ENCODE assay signal across 19 mouse cellular contexts in the genomic region with DNA sequence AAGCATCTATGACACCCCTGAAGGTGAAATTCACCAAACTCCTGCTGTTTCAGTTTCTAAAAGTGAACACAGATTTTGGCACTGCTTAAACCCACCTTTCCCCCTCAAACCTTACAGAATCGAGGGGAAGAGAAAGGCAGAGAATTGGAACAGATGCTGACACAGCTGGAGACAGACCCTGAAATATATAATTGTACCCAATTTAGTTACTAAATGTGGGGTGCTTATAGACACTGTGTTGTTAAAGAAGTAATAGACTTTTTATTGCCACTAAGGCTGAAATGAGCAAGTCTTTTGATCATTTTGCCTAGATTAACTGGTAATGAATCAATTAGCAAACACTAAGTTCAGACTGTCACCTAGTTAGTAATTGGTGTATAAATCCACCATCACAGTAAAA.
DNase-seq lines count a peak whose midpoint lies in the region; ATAC-seq lines count a peak whose summit lies in the region.
"Had no signal": no experiment of that assay in that cellular context is flagged by ENCODE, and none has a peak within 500 bp of the region (broad histone marks: within the 10 kb centered on the region; RNA-seq: fewer than 3 reads in every experiment).

No protein-coding gene starts in this region.

- H3K4me3 ChIP-seq in hindbrain, embryonic 14.5 days (replicated peaks; ENCODE audit: low read length), result no peak overlapping the region
- no peak overlapping the region for H3K4me3 ChIP-seq in hindbrain, embryonic 12.5 days
- H3K4me3 ChIP-seq in neural tube, embryonic 13.5 days, result no peak overlapping the region
- H3K4me3 ChIP-seq in neural tube, embryonic 14.5 days (ENCODE audit: low read depth, low read length), result no peak overlapping the region
- H3K4me3 ChIP-seq: embryonic facial prominence, embryonic 10.5 days; embryonic facial prominence, embryonic 12.5 days; forebrain, embryonic 13.5 days; forebrain, embryonic 15.5 days had no signal

- ATAC-seq in hindbrain, embryonic 14.5 days (ENCODE audit: low FRiP score), result peak; percentile 40; the same call in 1 of the 2 replicates
- no peak for ATAC-seq in hindbrain, embryonic 12.5 days (ENCODE audit: low FRiP score)
- ATAC-seq in neural tube, embryonic 13.5 days (ENCODE audit: low read depth), result 0 out of 2 replicates have a peak, but pooled peaks have one; percentile 53
- ATAC-seq in neural tube, embryonic 14.5 days (ENCODE audit: low read depth), result peak; percentile 61
- ATAC-seq: forebrain, embryonic 13.5 days; forebrain, embryonic 15.5 days had no signal

- no peaks in the 10 kb centered on the region for H3K9me3 ChIP-seq in hindbrain, embryonic 14.5 days (ENCODE audit: control insufficient read depth, low read length)
- no peaks in the 10 kb centered on the region for H3K9me3 ChIP-seq in hindbrain, embryonic 12.5 days (replicated peaks)
- no peaks in the 10 kb centered on the region for H3K9me3 ChIP-seq in neural tube, embryonic 13.5 days
- no peaks in the 10 kb centered on the region for H3K9me3 ChIP-seq in neural tube, embryonic 14.5 days (ENCODE audit: control insufficient read depth, low read length)
- H3K9me3 ChIP-seq: embryonic facial prominence, embryonic 10.5 days; embryonic facial prominence, embryonic 12.5 days; forebrain, embryonic 13.5 days; forebrain, embryonic 15.5 days had no signal

- H3K9ac ChIP-seq in hindbrain, embryonic 14.5 days, result no peak overlapping the region
- no peak overlapping the region for H3K9ac ChIP-seq in hindbrain, embryonic 12.5 days
- no peak overlapping the region for H3K9ac ChIP-seq in neural tube, embryonic 13.5 days
- no peak overlapping the region for H3K9ac ChIP-seq in neural tube, embryonic 14.5 days (replicated peaks; ENCODE audit: low read depth, low read length)
- H3K9ac ChIP-seq: embryonic facial prominence, embryonic 12.5 days; forebrain, embryonic 13.5 days; forebrain, embryonic 15.5 days had no signal

- no peaks in the 10 kb centered on the region for H3K27me3 ChIP-seq in hindbrain, embryonic 14.5 days (ENCODE audit: control insufficient read depth, insufficient read depth, low read length)
- no peaks in the 10 kb centered on the region for H3K27me3 ChIP-seq in hindbrain, embryonic 12.5 days
- H3K27me3 ChIP-seq in neural tube, embryonic 13.5 days, result no peaks in the 10 kb centered on the region
- no peaks in the 10 kb centered on the region for H3K27me3 ChIP-seq in neural tube, embryonic 14.5 days (ENCODE audit: control insufficient read depth, insufficient read depth, low read length)
- H3K27me3 ChIP-seq: embryonic facial prominence, embryonic 12.5 days; forebrain, embryonic 13.5 days; forebrain, embryonic 15.5 days had no signal

- DNase-seq in hindbrain, embryonic 14.5 days (ENCODE audit: low spot score), result no peak
- DNase-seq in neural tube, embryonic 10.5 days (ENCODE audit: extremely low spot score, low spot score), result no peak
- no peak for DNase-seq in lung, postnatal 14 days
- DNase-seq in B cell, adult 2 months, result no peak
- DNase-seq: adrenal gland, adult 2 months; adrenal gland, postnatal 10 days; adrenal gland, postnatal 25 days; cerebellum, adult 11 months; cerebellum, adult 18-20 months; cerebellum, adult 8-10 months; cerebellum, postnatal 10 days; cerebellum, postnatal 25 days had no signal

- 50% methylated on average over 1 of the region's 1 CpGs for WGBS in hindbrain, embryonic 14.5 days
- WGBS in hindbrain, embryonic 12.5 days, result 64% methylated on average over 1 of the region's 1 CpGs
- WGBS in neural tube, embryonic 13.5 days, result 4% methylated on average over 1 of the region's 1 CpGs
- WGBS in neural tube, embryonic 14.5 days, result 0% methylated on average over 1 of the region's 1 CpGs

- no peak overlapping the region for H3K27ac ChIP-seq in hindbrain, embryonic 14.5 days
- H3K27ac ChIP-seq in hindbrain, embryonic 12.5 days, result no peak overlapping the region
- no peak overlapping the region for H3K27ac ChIP-seq in neural tube, embryonic 13.5 days (replicated peaks)
- H3K27ac ChIP-seq in neural tube, embryonic 14.5 days (ENCODE audit: low read depth, low read length), result no peak overlapping the region
- H3K27ac ChIP-seq: embryonic facial prominence, embryonic 10.5 days; embryonic facial prominence, embryonic 12.5 days; forebrain, embryonic 13.5 days; forebrain, embryonic 15.5 days had no signal

- no peaks in the 10 kb centered on the region for H3K4me1 ChIP-seq in hindbrain, embryonic 14.5 days (replicated peaks; ENCODE audit: control insufficient read depth, insufficient read depth, low read length)
- H3K4me1 ChIP-seq in hindbrain, embryonic 12.5 days, result no peaks in the 10 kb centered on the region
- H3K4me1 ChIP-seq in neural tube, embryonic 13.5 days (replicated peaks), result no peaks in the 10 kb centered on the region
- H3K4me1 ChIP-seq in neural tube, embryonic 14.5 days (ENCODE audit: control insufficient read depth, insufficient read depth, low read length), result no peaks in the 10 kb centered on the region
- H3K4me1 ChIP-seq: embryonic facial prominence, embryonic 10.5 days; embryonic facial prominence, embryonic 12.5 days; forebrain, embryonic 13.5 days; forebrain, embryonic 15.5 days had no signal

- no peak overlapping the region for H3K4me2 ChIP-seq in hindbrain, embryonic 14.5 days (replicated peaks)
- H3K4me2 ChIP-seq in hindbrain, embryonic 12.5 days (replicated peaks), result no peak overlapping the region
- H3K4me2 ChIP-seq in neural tube, embryonic 13.5 days, result no peak overlapping the region
- H3K4me2 ChIP-seq in neural tube, embryonic 14.5 days (ENCODE audit: low read depth, low read length), result no peak overlapping the region
- H3K4me2 ChIP-seq: embryonic facial prominence, embryonic 12.5 days; forebrain, embryonic 13.5 days; forebrain, embryonic 15.5 days had no signal

- H3K36me3 ChIP-seq in hindbrain, embryonic 14.5 days (replicated peaks; ENCODE audit: control insufficient read depth, insufficient read depth), result no peaks in the 10 kb centered on the region
- no peaks in the 10 kb centered on the region for H3K36me3 ChIP-seq in hindbrain, embryonic 12.5 days
- H3K36me3 ChIP-seq in neural tube, embryonic 13.5 days, result no peaks in the 10 kb centered on the region
- H3K36me3 ChIP-seq in neural tube, embryonic 14.5 days (ENCODE audit: control insufficient read depth, insufficient read depth, low read length), result no peaks in the 10 kb centered on the region
- H3K36me3 ChIP-seq: embryonic facial prominence, embryonic 10.5 days; embryonic facial prominence, embryonic 12.5 days; forebrain, embryonic 15.5 days had no signal
